Mouse (Mus musculus) inflammation-experienced regulatory T-cells (primary cell): ENCODE results near the gene Atp6v1c2. TPM values are rescaled to one million over a fixed set of nuclear protein-coding genes. Genes with fewer than 3 reads are reported as not detected.

ENCODE experiments used
- polyA plus RNA-seq, 2 experiments: library from polyadenylated mRNA; unstranded; fragments of 100-300 nt; shearing (Covaris generic); gene quantifications; one replicate each; pipeline ENCODE4 v1.2.1; 2017

Atp6v1c2 gene
- 1 to 10 TPM in 1 of 2 experiments, under 1 TPM in 1; 0.16 to 3.0 TPM for polyA plus RNA-seq

DNA sequence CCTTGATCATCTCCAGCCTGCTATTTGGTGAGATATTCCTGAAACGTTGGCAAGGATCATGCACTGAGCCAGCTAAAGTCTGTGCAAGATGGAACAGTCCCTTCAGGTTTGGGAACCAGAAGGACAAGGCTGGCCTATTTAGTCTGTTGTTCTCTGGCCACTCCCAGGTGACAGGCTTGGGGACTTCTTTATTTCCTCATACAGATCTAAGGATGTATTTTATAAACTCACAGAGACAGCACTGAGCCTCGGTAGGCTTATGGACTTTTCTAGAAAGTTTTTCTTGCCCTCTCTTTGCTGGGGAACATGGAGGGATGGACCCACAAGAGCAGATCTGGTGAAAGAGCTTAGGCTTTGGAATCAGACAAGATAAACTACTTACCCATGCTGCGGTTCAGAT lies at the start of gene Atp6v1c2:
Gene Atp6v1c2 (minus strand): TSS at position 101 of the 400 bp plus-strand sequence.

DNA sequence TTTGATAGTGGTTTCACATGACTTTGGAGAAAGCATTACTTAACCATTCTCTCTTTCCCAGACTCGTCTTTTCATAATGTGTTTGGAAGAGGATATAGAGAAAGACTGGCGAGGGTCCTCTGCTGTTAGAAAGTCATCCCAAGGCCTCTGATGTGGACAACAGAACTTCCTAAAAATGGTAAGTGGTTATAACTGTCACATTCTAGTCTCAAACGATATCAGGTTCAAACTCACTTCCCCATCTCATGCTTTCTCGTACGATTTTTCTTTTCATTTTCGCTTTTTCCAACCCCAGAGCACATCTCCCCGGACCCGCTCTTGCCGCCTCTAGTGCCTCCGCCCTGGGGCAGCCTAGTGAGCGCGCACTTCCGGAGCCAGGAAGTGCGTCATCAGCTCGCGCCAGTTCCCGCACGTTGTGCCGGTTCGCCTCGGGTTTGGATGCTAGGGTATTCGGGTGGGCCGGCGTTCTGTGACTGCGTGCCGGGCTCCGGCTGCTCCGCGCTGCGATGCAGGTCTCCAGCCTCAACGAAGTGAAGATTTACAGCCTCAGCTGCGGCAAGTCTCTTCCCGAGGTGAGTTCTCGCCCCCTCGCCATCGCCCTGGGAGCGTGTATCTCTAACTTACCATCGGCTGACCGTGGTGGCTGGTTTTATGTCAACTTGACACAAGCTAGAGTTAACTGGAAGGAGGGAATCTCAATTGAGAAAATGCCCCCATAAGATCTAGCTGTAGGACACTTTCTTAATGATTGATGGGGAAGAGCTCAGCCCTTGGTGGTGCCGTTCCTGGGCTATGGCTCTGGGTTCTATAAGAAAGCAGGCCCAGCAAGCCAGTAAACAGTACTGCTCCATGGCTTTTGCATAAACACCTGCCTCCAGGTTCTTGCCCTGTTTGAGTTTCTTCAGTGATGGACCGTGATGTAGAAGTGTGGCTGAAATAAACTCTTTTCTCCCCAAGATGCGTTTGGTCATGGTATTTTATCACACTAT lies 19.2 kb upstream of the Atp6v1c2 start, which contains the start of gene Nol10:
Gene Nol10 (plus strand): TSS at position 411 of the 989 bp plus-strand sequence.

DNA sequence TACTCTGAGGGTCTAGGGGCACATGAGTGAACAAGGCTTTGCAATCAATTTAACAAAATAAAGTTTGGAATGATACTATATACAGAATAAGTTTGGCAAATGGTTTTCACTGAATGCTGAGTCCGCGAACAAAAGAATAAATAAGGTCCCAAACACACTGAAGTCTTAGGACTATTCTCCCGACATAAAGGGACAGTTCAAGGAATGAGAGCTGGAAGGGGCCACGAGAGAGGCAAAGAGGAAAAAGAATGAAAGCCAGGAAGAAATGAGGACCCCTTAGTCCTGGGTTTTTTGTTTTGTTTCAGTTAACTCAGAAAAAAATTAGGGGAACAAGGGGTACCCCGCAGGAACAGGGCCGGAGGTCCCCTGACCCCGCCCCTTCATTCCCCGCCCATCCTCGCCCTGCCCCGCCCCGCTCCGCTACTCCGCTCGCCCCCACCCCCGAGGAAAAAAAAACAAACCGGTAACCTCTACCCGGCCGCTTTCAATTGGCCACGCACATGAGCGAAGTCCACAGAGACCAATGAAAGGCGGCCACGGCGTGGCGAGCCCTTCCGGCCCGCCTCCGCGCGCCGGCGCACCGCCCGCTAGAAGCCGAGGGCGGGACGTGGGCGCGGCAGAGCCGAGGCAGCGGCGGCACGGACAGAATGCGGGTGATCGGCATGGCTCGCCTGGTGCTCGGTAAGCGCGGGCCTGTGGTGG lies 63.0 kb downstream of the Atp6v1c2 start, which contains the start of gene Pdia6:
Gene Pdia6 (plus strand): TSS at position 575 of the 702 bp plus-strand sequence.

Other genes with a start within 250 kb of the Atp6v1c2 start
- gene Kcnf1, start 152.5 kb downstream of the Atp6v1c2 start, polyA plus RNA-seq: under 1 TPM; 0.18 to 0.65 TPM
- gene Pdia6, start 62.8 kb downstream of the Atp6v1c2 start, polyA plus RNA-seq: 100 to 1,000 TPM; 170 to 178 TPM
- 10 to 100 TPM; 15.0 to 29.7 TPM for gene Nol10, start 19.1 kb upstream of the Atp6v1c2 start, polyA plus RNA-seq
- 100 to 1,000 TPM in 1 of 2 experiments, 10 to 100 TPM in 1; 66.7 to 164 TPM for gene Odc1, start 215.4 kb upstream of the Atp6v1c2 start, polyA plus RNA-seq